Mouse (Mus musculus): ENCODE measurements around the gene Sprr2a1.
"Not testable (repeated sequence)": the region's sequence is repeated elsewhere in the genome, so short reads cannot be mapped to it uniquely, and the experiment has no call there.

DNA sequence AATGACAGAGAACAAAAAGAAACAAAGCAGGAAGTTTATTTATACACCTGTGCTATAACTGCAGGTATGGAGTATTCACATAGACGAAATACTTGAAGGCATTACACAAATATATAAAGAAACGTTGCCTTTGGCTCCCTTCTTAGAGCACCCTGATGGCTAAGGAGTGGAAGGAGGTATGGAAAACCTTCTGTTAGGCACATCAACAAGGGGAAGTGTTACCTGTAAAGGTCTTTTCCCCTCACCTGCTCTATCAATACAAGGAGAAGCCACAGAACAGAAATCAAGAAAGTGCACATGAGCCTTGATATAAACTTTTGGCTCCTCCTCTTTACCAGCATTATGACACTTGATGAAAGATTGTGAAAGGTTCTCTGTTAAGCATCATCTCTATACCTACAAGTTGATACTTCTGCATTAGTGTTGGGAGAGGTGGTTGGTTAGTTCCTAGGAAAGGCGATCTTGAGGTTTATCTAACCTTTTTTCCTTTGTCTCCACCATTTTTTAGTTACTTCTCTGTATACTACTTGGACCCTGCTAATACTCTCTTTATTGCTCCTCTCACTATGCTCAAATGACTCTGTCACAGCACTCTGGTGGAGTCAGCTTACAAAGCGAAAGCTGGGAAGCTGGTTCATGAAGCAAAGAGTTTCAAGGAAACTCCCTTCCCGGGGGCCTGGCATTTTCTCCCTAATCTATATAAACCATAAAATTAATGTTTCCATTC lies 21.0 kb downstream of the Sprr2a1 start:
- TF ChIP-seq RCOR1 (conservative IDR thresholded peaks at IDR 0.05; ENCODE audit: low read depth, low read length); MAX (IDR thresholded peaks at IDR 0.05; ENCODE audit: low read length); SIN3A (IDR thresholded peaks at IDR 0.05; ENCODE audit: low read length); ETS1 (conservative IDR thresholded peaks at IDR 0.05; ENCODE audit: low read depth, low read length); CTCF (conservative IDR thresholded peaks at IDR 0.05 in 1 of 2, IDR thresholded peaks at IDR 0.05 in 1 of 2; ENCODE audit: low read depth in 2 of 2, low read length in 2 of 2): not testable (repeated sequence)
